Mouse (Mus musculus) lung, postnatal 0 days (tissue): ENCODE results near the gene Trim80.

Experiments
- CTCF ChIP-seq: IDR thresholded peaks from 2 replicates; pipeline ENCODE4 v1.5.1; 2016; ENCODE audit warnings: antibody characterized with exemption, mild to moderate bottlenecking
- EP300 ChIP-seq: IDR thresholded peaks from 2 replicates; pipeline ENCODE4 v1.6.1; 2016; ENCODE audit warnings: antibody characterized with exemption, mild to moderate bottlenecking, control low read depth

DNA sequence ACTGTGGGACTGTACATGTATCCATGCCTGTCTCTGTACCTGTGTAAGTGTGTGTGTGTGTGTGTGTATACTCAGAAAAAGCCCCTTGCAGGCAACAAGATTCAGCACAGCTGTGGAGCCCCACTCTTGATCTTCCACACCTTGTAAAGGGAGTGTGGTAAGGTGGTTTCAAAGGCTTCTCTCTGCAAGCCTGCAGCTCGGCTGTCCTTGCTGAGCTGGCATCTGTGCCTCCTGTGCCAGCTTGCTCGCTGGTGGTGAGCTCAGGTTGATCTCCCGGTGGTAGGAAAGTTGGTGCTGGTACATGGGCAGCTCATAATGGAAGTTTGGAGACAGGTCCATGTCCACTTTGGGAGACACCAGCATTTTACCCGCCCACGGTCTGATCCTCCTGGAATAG, 21.5 kb downstream of the Trim80 start:
- TF ChIP-seq CTCF (no peak), EP300 (no peak)
